Mouse (Mus musculus) small intestine, adult 2 months (tissue): ENCODE results near the gene Iqschfp.

Experiments used
- CTCF ChIP-seq: fragments of 200-500 bp; IDR thresholded peaks from 2 replicates; pipeline ENCODE4 v1.5.1; 2012; ENCODE audit warnings: low read depth, mild to moderate bottlenecking, control low read depth, inconsistent platforms, low read length, moderate library complexity, mixed read lengths; ENCODE audit not compliant: insufficient replicate concordance, insufficient read length; ENCODE audit errors: extremely low read depth
- POLR2A ChIP-seq: fragments of 200-500 bp; IDR thresholded peaks from 2 replicates; pipeline ENCODE4 v1.6.1; 2012; ENCODE audit warnings: low read depth, mild to moderate bottlenecking, control low read depth, inconsistent platforms, low read length, moderate library complexity

DNA sequence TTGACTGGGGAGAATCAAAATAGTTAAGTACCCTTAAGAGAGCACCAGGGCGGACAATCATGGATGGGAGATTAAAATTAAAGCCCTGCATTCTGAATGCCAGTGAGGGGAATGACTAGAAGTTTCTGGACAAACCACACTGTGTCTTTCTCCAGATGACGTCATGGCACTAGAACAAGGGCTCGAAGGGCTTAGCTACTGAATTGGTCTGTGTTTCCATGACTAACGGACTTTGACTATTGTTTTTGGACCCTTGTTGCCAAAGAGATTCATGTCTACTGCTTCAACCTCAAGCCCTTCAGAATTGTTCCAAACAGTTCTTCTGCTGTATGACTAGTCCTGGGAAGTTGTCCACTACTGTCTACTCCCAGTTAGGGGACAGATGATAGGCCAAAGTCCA is 639.9 kb downstream of the Iqschfp start:
- TF ChIP-seq POLR2A = no peak
- no peak for TF ChIP-seq CTCF
